Mouse (Mus musculus): ENCODE results near the gene Tbc1d8.

- TF ChIP-seq CTCF (IDR thresholded peaks at IDR 0.05 in 2 of 3, conservative IDR thresholded peaks at IDR 0.05 in 1 of 3; ENCODE audit: control insufficient read depth in 1 of 3, insufficient read depth in 1 of 3, low read depth in 2 of 3, low read length in 3 of 3, poor library complexity in 1 of 3, severe bottlenecking in 1 of 3) (no peak), USF2 (IDR thresholded peaks at IDR 0.05; ENCODE audit: borderline replicate concordance in 1 of 2, insufficient read depth in 1 of 2, low read depth in 1 of 2, low read length in 2 of 2) (no peak), EP300 (IDR thresholded peaks at IDR 0.05; ENCODE audit: low read depth in 1 of 2, low read length in 2 of 2) (no peak), ETS1 (IDR thresholded peaks at IDR 0.05; ENCODE audit: low read depth, low read length) (no peak), RAD21 (IDR thresholded peaks at IDR 0.05; ENCODE audit: low read depth, low read length) (no peak), POLR2A (IDR thresholded peaks at IDR 0.05; ENCODE audit: control insufficient read depth in 1 of 2, insufficient read depth in 1 of 2, low read depth in 1 of 2, low read length in 2 of 2, poor library complexity in 1 of 2) (no peak), USF1 (IDR thresholded peaks at IDR 0.05; ENCODE audit: low read depth, low read length) (no peak)
Measured at GRCm38 (mm10) chr1:39379021-39379420, 99.5 kb downstream of the Tbc1d8 start.
